Mouse (Mus musculus) hematopoietic stem cell, adult 5-6 weeks (primary cell): ENCODE results near the gene Recql. TPM values are rescaled to one million over a fixed set of nuclear protein-coding genes. Genes with fewer than 3 reads are reported as not detected.

Source experiments
- ATAC-seq, 2 experiments: fragments of 125-278 bp in 1 of 2; replicated peaks in 1 of 2; 2 replicates each; pipeline ENCODE4 v1.8.0; 2016 to 2017; ENCODE audit warnings: inconsistent platforms in 2 of 2, mild to moderate bottlenecking in 2 of 2, moderate number of reproducible peaks in 2 of 2, low read depth in 1 of 2, moderate TSS enrichment in 1 of 2; ENCODE audit not compliant: low FRiP score in 2 of 2, poor library complexity in 2 of 2, severe bottlenecking in 2 of 2, insufficient read depth in 1 of 2, low TSS enrichment in 1 of 2
- total RNA-seq: library from RNA; stranded (forward); fragments of 172-1452, 232-1000 nt; gene quantifications from 2 replicates; pipeline ENCODE4 v1.2.3, GENCODE M21; 2017

Recql gene
- 34.3 and 73.0 TPM in 2 replicates for total RNA-seq

GRCm38 (mm10) chr6:142387011-142387754, at the start of gene Recql, which contains the start of gene Golt1b:
Recql (minus strand) TSS chr6:142387087.
Golt1b (plus strand) TSS chr6:142387221.
- ATAC-seq: peak; percentile 98 to 99

DNA sequence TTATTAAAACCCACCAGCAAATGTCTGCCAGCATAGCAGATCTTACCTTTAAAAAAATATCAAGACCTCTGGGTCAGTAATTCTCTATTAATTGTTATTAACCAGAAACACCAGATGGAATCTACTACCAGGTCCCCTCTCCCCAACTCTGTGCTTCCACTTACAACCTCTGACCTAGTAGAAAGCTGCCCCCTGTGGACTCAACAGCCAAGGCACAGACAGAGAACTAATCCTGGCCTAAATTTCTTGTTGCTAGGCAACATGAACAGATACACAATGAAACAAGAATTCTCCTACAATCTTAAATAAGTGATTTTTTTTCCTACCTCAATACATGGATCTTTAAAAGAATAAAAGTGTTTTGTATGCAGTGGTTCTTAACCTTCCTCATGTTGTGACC, 42.2 kb upstream of the Recql start:
- ATAC-seq: no peak

- ATAC-seq: no peak
These were observed 38.1 kb upstream of the Recql start for GRCm38 (mm10) chr6:142424976-142425375.

- ATAC-seq: no peak
These were observed 27.7 kb upstream of the Recql start for GRCm38 (mm10) chr6:142414597-142414996.

DNA sequence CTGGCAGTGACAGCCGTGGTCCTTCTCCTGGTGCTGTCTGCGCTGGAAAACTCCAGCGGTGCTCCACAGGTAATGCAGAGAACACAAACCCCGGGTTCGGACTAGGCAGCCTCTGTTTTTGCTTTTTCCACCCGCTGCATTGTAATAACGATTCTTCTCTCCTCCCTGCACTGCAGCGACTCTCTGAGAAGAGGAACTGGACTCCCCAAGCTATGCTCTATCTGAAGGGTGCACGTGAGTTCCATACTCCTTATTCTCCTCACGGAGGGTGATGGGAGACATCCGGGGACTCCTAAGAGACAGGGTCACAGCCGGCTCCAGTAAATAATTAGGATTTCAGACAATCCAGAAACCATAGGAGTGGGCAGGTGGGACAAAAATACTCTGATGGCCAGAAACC, 27.0 kb upstream of the Recql start:
- ATAC-seq: peak; percentile 47 to 63; a peak in 3 of 4 replicates

DNA sequence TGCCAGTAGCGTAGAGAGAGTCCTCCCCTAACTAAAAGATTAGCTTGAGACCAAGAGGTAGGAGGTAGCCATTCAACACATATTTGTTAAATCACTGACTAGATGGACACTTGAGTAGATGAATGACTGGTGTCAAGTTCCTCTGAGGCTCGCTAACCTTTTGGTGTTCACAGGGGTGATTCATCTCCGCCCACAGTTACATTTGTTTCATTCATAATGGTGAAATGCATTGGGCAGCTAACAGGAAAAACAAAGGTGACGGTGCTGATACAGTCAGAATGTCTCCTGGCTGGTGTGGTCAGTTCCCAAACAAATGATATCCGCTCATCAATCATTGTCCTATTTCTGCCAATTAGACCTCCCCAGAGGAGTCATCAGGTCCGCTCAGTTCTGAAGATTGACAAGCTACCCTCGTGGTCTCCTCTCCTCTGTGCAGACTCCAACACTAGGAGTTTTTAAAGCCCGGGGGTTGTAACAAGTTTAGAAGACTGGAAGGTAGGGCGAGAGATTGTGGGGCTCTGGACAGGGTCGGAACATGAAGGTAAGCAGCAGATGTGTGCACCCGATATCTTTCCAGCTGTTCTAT, 26.1 kb upstream of the Recql start, which contains the start of gene Spx:
Spx (plus strand) TSS at position 536 of the 586 bp plus-strand sequence.
- no peak for ATAC-seq

DNA sequence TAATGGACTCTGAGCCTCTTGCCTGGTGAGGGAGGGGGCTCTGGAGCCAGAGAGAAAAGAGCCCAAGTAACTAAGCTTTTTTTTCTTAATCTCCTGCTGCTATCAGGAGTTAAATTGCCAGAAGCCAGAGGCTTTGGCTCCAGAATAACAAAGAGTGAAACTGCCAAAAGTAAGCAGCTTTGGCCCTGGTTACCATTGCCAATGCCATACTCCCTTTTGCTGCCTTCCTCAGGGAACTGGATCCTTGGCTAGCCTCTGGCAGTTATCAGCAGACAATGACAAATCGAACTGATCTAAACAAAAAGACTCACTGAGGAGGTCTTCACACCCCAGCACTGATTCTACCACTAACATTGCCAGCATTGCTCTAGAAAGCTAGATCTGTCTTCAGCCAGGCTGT, 24.3 kb upstream of the Recql start:
- ATAC-seq: no peak

DNA sequence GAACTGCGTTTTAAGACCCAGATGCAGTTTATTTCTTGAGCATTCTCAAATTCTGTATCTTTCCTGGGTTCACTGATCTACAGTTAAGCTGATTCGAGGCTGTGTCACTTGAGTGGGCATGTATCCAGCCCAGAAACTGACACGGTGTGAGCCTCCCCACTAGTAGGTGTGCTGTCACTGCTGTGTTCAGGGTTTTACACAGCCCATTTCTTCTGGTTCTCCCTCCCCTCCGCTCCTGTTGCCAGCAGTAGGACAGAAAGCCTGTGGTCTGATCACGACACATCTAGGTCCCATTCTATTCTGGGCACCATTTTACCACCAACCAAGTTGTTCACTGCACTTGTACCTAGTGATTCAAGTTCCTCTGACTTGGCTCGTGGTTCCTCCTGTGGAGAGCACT, 8.9 kb upstream of the Recql start:
- no peak for ATAC-seq

DNA sequence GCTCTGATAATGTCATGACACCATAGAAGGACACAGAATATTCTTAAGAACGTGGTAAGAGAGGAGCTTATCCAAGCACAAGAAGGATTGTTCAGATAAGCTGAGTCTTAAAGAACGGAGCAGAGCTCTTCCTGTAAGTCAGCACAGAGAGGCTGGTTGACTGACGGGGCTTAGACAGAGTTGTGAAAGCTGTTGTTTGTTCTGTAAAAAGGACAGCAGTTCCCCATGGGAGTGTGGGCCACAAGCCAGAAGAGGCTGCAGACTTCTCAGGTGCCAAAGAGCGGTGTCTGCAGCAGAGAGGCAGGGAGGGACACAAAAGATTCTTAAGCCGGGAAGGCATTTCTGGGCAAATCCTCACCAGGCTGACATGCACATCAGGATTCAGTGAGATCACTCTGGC, 7.8 kb upstream of the Recql start:
- no peak for ATAC-seq

GRCm38 (mm10) chr6:142392312-142392711, 5.4 kb upstream of the Recql start:
- no peak for ATAC-seq

DNA sequence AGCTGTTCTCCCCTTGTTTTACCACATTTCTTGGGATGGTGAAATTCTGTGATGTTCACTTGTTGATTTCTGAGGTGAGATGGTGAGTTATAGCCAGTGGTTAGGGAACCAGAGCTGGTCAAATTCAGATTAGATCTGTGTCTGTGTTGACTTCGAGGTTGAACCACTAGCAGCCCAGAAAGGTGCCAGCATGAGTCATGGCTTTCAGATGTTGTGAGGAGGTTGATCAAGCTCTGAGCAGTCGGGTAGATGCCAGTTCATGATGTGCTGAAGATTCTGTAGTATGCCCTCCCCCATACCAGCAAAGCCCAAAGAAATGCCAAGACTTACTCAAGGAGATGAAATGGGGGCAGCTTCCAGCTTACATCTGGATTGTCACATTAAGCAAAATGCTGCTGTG, 2.2 kb upstream of the Recql start:
- ATAC-seq: no peak

DNA sequence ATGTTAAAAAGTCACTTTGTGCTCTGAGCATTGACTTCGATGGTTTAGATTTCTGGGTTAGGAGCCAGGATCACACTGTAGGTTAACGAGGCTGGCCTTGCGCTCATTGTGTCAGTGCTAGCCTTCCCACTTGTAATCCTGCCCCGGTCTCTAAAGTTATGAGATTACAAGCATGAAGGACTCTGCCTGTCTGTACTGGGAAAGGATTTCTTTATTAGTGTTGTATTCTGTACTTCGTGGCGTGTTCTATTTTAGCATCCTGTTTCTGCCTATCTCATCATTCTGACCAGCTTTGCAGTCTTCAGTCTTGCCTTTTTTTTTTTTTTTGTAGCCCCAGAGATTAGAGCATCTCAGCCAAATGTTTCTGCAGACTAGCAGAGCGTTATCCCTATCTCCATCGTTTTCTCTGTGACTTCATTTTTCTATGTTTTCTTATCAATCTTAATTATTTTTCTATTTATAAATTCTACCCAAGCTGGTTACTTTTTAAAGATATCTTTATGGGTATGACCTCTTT, 926 bp upstream of the Recql start:
- no peak for ATAC-seq

DNA sequence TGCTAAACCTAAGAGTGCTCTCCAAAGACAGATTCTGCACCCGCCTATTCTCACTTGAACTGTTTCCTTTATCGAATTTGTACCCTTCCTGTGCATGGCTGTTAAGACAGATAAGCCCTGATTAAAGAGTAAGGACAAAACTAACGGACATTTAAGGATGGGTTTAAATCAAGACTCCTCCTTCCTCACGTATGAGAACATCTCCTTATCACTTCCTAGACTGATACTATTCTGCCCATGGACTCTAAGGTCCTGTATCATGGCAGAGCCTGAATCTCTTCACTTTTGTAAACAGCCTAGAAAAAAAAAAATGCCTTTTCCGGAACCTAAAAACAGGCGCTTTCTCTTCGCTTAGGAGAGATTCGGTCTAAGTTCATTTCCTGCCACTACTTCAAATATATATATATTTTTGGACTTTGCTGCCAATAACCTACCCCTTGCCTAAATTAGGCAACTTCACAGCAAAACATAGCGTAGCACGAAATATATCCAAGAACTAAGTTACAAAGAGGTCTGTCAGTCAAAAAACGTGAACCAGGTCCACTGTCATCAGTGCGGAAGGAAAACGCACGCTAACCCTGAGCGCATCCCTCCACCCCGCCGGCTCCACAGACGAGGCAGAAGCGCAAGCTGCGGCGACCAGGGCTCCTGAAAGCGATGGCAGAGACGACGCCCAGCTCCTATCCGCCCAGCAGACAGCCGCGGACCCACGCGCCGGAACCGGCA, 439 bp downstream of the Recql start:
- peak; percentile 0 to 15; a peak in 1 of 4 replicates for ATAC-seq

- no peak for ATAC-seq
These were observed 2.4 kb downstream of the Recql start for GRCm38 (mm10) chr6:142384521-142384920.

GRCm38 (mm10) chr6:142381615-142382014, 5.3 kb downstream of the Recql start:
- ATAC-seq: no peak

GRCm38 (mm10) chr6:142379961-142380360, 6.9 kb downstream of the Recql start:
- no peak for ATAC-seq

DNA sequence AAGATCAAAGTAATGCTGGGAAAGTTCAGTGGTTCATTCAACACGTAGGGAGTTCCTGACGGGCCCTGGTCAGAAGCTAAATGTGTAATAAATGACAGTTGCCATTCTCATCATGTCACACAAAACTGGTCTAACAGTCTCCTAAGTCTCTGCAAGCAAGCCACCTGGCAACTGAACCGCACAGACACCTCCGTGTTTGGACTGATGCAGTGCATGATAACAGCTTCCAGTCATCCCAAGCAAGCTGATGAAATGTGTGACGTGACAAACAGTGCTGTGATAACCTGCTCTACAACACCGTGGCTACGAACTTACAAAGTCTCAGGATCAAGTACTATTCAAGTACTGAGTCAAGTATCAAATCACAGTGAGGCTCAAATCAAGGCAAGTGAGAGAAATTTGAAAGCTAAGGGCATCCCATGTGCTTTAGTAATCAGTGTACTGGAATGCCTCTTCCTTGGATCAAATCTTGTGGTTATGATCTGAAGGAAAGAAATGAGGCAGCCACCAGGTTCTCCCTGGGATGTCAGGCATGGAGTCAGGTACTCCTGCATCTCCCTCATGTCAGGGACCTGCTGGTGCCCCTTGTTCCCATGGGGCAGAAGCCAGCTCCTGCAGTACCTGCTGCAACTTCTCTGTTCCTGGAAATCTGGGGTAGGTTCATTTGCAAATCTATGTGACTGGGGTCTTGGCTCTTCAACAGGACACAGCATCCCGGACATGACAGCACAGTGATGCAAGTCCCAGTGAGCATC, 8.1 kb downstream of the Recql start:
- no peak for ATAC-seq
